Comparison of ENCODE assay signal across 13 mouse cellular contexts in the genomic region with DNA sequence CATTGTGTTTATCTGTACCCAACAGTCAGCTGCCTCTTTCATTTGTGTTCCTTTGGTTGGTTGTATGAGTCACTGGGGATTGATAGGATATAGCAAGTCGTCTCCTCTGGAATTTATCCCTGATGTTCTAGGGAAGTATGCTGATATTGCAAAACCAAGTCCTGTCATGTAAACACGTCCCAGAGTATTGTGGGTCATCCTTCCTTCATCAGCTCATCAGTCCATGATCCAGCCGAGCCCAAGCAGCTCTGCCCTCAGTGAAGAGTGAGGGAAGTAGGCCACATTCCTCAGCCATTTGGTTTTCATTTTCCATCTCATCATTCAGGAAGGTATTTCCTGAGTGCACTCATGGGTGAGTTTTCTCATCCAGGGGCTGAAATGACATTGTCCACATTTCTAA.
"Had no signal": no experiment of that assay in that cellular context is flagged by ENCODE, and none has a peak within 500 bp of the region (broad histone marks: within the 10 kb centered on the region; RNA-seq: fewer than 3 reads in every experiment).

No protein-coding gene starts in this region.

- H3K4me3 ChIP-seq: limb, embryonic 15.5 days; liver, embryonic 12.5 days; megakaryocyte, embryonic 14.5 days; midbrain, embryonic 15.5 days; neural tube, embryonic 12.5 days had no signal

- ATAC-seq: liver, embryonic 12.5 days; midbrain, embryonic 15.5 days had no signal

- H3K36me3 ChIP-seq: limb, embryonic 15.5 days; liver, embryonic 12.5 days; midbrain, embryonic 15.5 days; neural tube, embryonic 12.5 days had no signal

- H3K4me2 ChIP-seq: limb, embryonic 15.5 days; liver, embryonic 12.5 days; midbrain, embryonic 11.5 days; midbrain, embryonic 15.5 days; neural tube, embryonic 12.5 days had no signal

- H3K27me3 ChIP-seq: limb, embryonic 15.5 days; midbrain, embryonic 15.5 days; neural tube, embryonic 12.5 days had no signal

- H3K27ac ChIP-seq: limb, embryonic 15.5 days; liver, embryonic 12.5 days; macrophage; midbrain, embryonic 15.5 days; neural tube, embryonic 12.5 days; stomach, postnatal 0 days had no signal

- H3K9ac ChIP-seq: limb, embryonic 15.5 days; liver, embryonic 12.5 days; midbrain, embryonic 15.5 days; neural tube, embryonic 12.5 days had no signal

- H3K9me3 ChIP-seq: liver, embryonic 12.5 days; midbrain, embryonic 15.5 days; neural tube, embryonic 12.5 days had no signal

- H3K4me1 ChIP-seq: limb, embryonic 15.5 days; liver, embryonic 12.5 days; megakaryocyte, embryonic 14.5 days; midbrain, embryonic 15.5 days; neural tube, embryonic 12.5 days had no signal

- DNase-seq: kidney, adult 2 months; kidney, postnatal 25 days; layer of hippocampus, adult 9-11 months; layer of hippocampus, postnatal 36 days; thymus, postnatal 4 days had no signal
